Mouse (Mus musculus) brain, adult 10 weeks (tissue): ENCODE measurements around the gene Pqlc2. TPM values are rescaled to one million over a fixed set of nuclear protein-coding genes. Genes with fewer than 3 reads are reported as not detected.

ENCODE experiments used
- polyA plus RNA-seq: library from polyadenylated mRNA; stranded (reverse); fragments of 350-450 nt; fragmentation: Illumina TruSeq; extraction: RNeasy Lipid Tissue Mini Kit (QIAGEN cat#74804); gene quantifications from one replicate; pipeline ENCODE4 v1.2.3, GENCODE M21; 2015; ENCODE audit warnings: low read depth, low replicate concordance

The Pqlc2 gene
- polyA plus RNA-seq: 9.3 TPM

DNA sequence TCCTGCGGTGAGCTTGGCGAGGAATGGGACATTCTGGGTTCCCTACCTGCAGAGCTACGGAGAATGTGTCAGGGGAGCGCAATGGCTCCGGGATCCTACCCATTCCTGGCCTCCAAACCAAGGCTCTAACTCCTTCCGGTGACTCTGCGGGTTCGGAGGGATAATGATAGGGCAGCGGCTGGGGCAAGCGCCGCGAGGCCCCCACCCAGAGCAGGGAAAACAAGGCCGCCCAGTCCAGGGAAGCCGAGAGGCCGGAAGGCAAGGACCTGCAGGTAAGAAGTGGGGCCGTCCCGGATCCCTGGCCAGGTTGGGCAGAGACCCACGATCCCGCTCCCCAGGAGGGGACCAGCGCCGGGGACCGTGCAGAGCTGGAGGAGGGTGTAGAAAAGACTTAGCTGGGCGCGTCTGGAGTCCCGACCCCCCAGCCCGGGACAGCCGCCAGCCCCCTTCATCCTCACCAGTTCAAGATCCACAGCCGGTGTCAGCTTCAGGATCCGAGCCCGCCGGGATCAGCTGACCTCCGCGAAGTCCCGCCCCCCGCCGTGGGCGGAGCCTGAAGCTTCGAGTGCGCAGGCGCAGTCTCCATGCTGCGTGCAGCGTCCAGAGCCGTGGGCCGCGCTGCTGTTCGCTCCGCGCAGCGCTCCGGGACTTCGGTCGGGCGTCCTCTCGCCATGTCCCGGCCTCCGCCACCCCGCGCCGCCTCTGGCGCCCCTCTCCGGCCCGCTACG, at the start of gene Pqlc2, which contains the start of gene Akr7a5:
Gene Pqlc2 (minus strand): TSS at position 538 of the 728 bp plus-strand sequence.
Gene Akr7a5 (plus strand): TSS at position 574 of the 728 bp plus-strand sequence.

DNA sequence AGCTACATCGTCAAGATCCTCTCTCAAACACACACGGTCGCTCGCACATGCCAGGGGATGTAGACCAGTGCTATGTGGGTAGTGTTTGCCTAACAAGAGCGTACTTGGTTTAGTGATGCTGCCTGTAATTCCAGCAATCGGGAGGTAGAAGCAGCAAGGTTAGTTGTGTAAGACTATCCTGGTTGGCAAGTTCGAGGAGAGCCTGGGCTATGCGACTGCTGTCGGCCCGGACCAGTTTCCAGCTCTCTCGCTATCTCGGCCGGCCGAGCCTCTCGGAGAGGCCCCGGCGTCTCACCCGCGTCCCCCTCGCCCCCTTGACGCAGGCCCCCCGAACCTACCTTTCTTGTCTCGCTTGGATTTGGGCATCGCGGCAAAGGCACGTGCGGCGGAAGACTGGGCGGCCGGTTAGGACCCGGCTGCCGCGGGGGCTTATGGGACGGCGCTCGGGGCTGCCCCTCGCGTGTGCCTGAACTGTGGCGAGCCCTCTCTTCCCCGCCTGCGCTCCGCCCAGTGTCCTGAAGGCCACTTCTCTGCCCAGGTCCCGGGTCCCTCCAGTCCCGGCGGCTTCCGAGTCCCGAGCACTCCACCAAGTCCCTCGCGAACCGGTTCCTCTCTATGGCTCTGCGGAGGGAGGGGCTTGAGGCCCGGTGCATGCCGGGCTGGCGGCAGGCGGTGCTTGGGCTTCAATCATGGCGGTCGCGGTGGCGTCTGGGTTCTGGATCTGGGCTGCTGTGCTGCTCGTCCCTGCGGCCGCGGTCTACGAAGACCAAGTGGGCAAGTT, 41.6 kb upstream of the Pqlc2 start, which contains the start of the genes Mrto4, Emc1 and Ubr4:
Gene Mrto4 (minus strand): TSS at position 646 of the 781 bp plus-strand sequence.
Gene Emc1 (plus strand): TSS at position 657 of the 781 bp plus-strand sequence.
Gene Ubr4 (plus strand): TSS at position 679 of the 781 bp plus-strand sequence.

Other genes starting within 250 kb of the Pqlc2 start
- 4.0 TPM for gene Htr6, start 235.1 kb downstream of the Pqlc2 start, polyA plus RNA-seq
- gene Nbl1, start 217.7 kb downstream of the Pqlc2 start, polyA plus RNA-seq: 59.3 TPM
- 296 TPM for gene Minos1, start 179.6 kb downstream of the Pqlc2 start, polyA plus RNA-seq
- gene Capzb, start 117.8 kb downstream of the Pqlc2 start, polyA plus RNA-seq: 311 TPM
- gene Akr7a5, start within 50 bp of the Pqlc2 start, polyA plus RNA-seq: 29.8 TPM
- 61.6 TPM for gene Mrto4, start 41.9 kb upstream of the Pqlc2 start, polyA plus RNA-seq
- gene Emc1, start 41.9 kb upstream of the Pqlc2 start, polyA plus RNA-seq: 37.2 TPM
- gene Ubr4, start 41.9 kb upstream of the Pqlc2 start, polyA plus RNA-seq: 98.9 TPM
- gene Iffo2, start 219.8 kb upstream of the Pqlc2 start, polyA plus RNA-seq: 9.2 TPM